Mouse (Mus musculus) adrenal gland, adult (tissue): ENCODE results near the gene Asb7.

Source experiments
- DNase-seq, 2 experiments: peaks; one replicate each; pipeline ENCODE4 v3.0.0; 2022 to 2023; ENCODE audit warnings: low spot score in 1 of 2; ENCODE audit not compliant: inconsistent age in 2 of 2

Asb7 gene

GRCm38 (mm10) chr7:66655471-66655870, 33.9 kb downstream of the Asb7 start:
- DNase-seq, result peak in 1 of 2 experiments; percentile 48

GRCm38 (mm10) chr7:66653596-66653995, 35.8 kb downstream of the Asb7 start:
- DNase-seq, result no peak

- DNase-seq, result no peak
Measured at GRCm38 (mm10) chr7:66652216-66652615, 37.2 kb downstream of the Asb7 start.

GRCm38 (mm10) chr7:66650883-66651282, 38.5 kb downstream of the Asb7 start:
- peak in 1 of 2 experiments; percentile 51 for DNase-seq

GRCm38 (mm10) chr7:66649181-66649580, 40.2 kb downstream of the Asb7 start:
- DNase-seq, result no peak

- DNase-seq, result no peak
Measured at GRCm38 (mm10) chr7:66645736-66646135, 43.7 kb downstream of the Asb7 start.

GRCm38 (mm10) chr7:66633351-66633750, 56.0 kb downstream of the Asb7 start:
- DNase-seq, result no peak

GRCm38 (mm10) chr7:66630154-66630800, 59.1 kb downstream of the Asb7 start:
- no peak for DNase-seq

GRCm38 (mm10) chr7:66629419-66629818, 60.0 kb downstream of the Asb7 start:
- DNase-seq, result no peak

- DNase-seq, result no peak
Measured at GRCm38 (mm10) chr7:66623436-66623835, 66.0 kb downstream of the Asb7 start.

GRCm38 (mm10) chr7:66601846-66602245, 87.5 kb downstream of the Asb7 start:
- DNase-seq, result peak in 1 of 2 experiments; percentile 60

GRCm38 (mm10) chr7:66600622-66601610, 88.5 kb downstream of the Asb7 start:
- peak in 1 of 2 experiments; percentile 31 for DNase-seq

- peak in 1 of 2 experiments; percentile 64 for DNase-seq
Measured at GRCm38 (mm10) chr7:66600126-66600525, 89.3 kb downstream of the Asb7 start.

- peak in 1 of 2 experiments; percentile 38 for DNase-seq
Measured at GRCm38 (mm10) chr7:66597900-66598299, 91.5 kb downstream of the Asb7 start.
